ENCODE assay signal across 11 mouse cellular contexts in the genomic region with DNA sequence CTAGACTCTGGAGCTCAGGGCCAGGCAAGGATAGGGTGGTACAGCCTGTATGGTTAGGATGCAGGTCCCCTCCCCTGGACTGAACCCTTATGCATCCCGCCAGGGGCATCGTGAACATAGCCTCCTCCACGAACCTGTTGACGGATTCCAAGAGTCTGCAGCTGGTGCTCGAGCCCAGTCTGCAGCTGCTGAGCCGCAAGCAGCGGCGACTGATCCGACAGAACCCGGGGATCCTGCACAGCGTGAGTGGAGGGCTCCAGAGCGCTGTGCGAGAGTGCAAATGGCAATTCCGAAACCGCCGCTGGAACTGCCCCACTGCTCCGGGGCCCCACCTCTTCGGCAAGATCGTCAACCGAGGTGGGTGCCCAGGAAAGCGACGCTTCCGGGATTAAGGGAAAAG. TPM values are rescaled to one million over a fixed set of nuclear protein-coding genes. Genes with fewer than 3 reads are reported as not detected.
A peak's percentile ranks its signal among the peaks of the same experiment; 100 is the strongest.
DNase-seq lines count a peak whose midpoint lies in the region; ATAC-seq lines count a peak whose summit lies in the region.
"Had no signal": no experiment of that assay in that cellular context is flagged by ENCODE, and none has a peak within 500 bp of the region (broad histone marks: within the 10 kb centered on the region; RNA-seq: fewer than 3 reads in every experiment).

No protein-coding gene starts in this region.

- no peak overlapping the region for H3K27ac ChIP-seq in heart, embryonic 15.5 days
- peak overlapping the region; percentile 4; the same call in 1 of the 2 replicates for H3K27ac ChIP-seq in hindbrain, embryonic 10.5 days
- no peak overlapping the region for H3K27ac ChIP-seq in midbrain, embryonic 14.5 days (replicated peaks; ENCODE audit: low read depth, low read length)

- H3K4me3 ChIP-seq in heart, embryonic 15.5 days, result peak overlapping the region; percentile 35
- peak overlapping the region; percentile 45 for H3K4me3 ChIP-seq in hindbrain, embryonic 10.5 days
- peak overlapping the region; percentile 14 for H3K4me3 ChIP-seq in midbrain, embryonic 14.5 days (replicated peaks; ENCODE audit: low read depth, low read length)

- H3K9me3 ChIP-seq in heart, embryonic 15.5 days (replicated peaks), result no peaks in the 10 kb centered on the region
- H3K9me3 ChIP-seq in hindbrain, embryonic 10.5 days, result peaks cover 1% of the 10 kb centered on the region; the same call in 1 of the 2 replicates
- H3K9me3 ChIP-seq in midbrain, embryonic 14.5 days (ENCODE audit: control insufficient read depth, low read length), result 0 out of 2 replicates have a peak, but pooled peaks cover 2% of the 10 kb centered on the region

- WGBS in heart, embryonic 15.5 days, result under 1% methylated on average over 23 of the region's 23 CpGs
- WGBS in hindbrain, embryonic 10.5 days, result under 1% methylated on average over 23 of the region's 23 CpGs
- WGBS in midbrain, embryonic 14.5 days, result under 1% methylated on average over 23 of the region's 23 CpGs

- peak overlapping the region; percentile 2; the same call in 1 of the 2 replicates for H3K9ac ChIP-seq in heart, embryonic 15.5 days
- peak overlapping the region; percentile 23; the same call in 1 of the 2 replicates for H3K9ac ChIP-seq in midbrain, embryonic 14.5 days (replicated peaks; ENCODE audit: low read length)

- H3K27me3 ChIP-seq in heart, embryonic 15.5 days, result peaks cover 97% of the 10 kb centered on the region
- peaks cover 100% of the 10 kb centered on the region for H3K27me3 ChIP-seq in hindbrain, embryonic 10.5 days (ENCODE audit: insufficient read depth, poor library complexity, severe bottlenecking)
- H3K27me3 ChIP-seq in midbrain, embryonic 14.5 days (ENCODE audit: control insufficient read depth, insufficient read depth, low read length), result peaks cover 94% of the 10 kb centered on the region

- no peak for DNase-seq in heart, postnatal 4 days
- DNase-seq in ZHBTc4 (ENCODE audit: low read depth, low spot score), result peak; percentile 48
- no peak for DNase-seq in hindbrain, embryonic 10.5 days (ENCODE audit: low spot score)
- DNase-seq in midbrain, embryonic 14.5 days, result peak; percentile 34
- DNase-seq in ovary, adult 18-20 months (ENCODE audit: low spot score), result no peak
- no peak for DNase-seq in right cerebral cortex, postnatal 10 days (ENCODE audit: low spot score in 2 of 2)
- no peak for DNase-seq in T-cell, adult 2 months (ENCODE audit: low spot score)
- DNase-seq: cerebellum, adult 18-20 months had no signal

- H3K4me2 ChIP-seq in heart, embryonic 15.5 days, result peak overlapping the region; percentile 60
- H3K4me2 ChIP-seq in midbrain, embryonic 14.5 days (ENCODE audit: low read length), result peak overlapping the region; percentile 25; the same call in 1 of the 2 replicates

- H3K36me3 ChIP-seq in heart, embryonic 15.5 days, result no peaks in the 10 kb centered on the region
- H3K36me3 ChIP-seq in hindbrain, embryonic 10.5 days, result no peaks in the 10 kb centered on the region
- no peaks in the 10 kb centered on the region for H3K36me3 ChIP-seq in midbrain, embryonic 14.5 days (ENCODE audit: control insufficient read depth, insufficient read depth, low read length)

- ATAC-seq in heart, embryonic 15.5 days (replicated peaks; ENCODE audit: insufficient number of reproducible peaks, insufficient read depth, low FRiP score, low read depth), result no peak
- no peak for ATAC-seq in midbrain, embryonic 14.5 days (ENCODE audit: low FRiP score, low TSS enrichment)

- H3K4me1 ChIP-seq in heart, embryonic 15.5 days (replicated peaks), result peaks cover 41% of the 10 kb centered on the region
- H3K4me1 ChIP-seq in hindbrain, embryonic 10.5 days (replicated peaks), result peaks cover 57% of the 10 kb centered on the region
- 0 out of 2 replicates have a peak, but pooled peaks cover 5% of the 10 kb centered on the region for H3K4me1 ChIP-seq in midbrain, embryonic 14.5 days (ENCODE audit: control insufficient read depth, insufficient read depth, low read length)

RNA-seq across cellular contexts. Expression of a gene that starts 1.1 kb away (rescaled TPM):
- not detected in 2 replicates for polyA plus RNA-seq in heart, embryonic 15.5 days (2015; fragmentation: Nextera tagmentation; extraction: Ambion mirVana)
- total RNA-seq in heart, postnatal 4 days (2021), result not detected
- 13.7 and 13.8 TPM in 2 replicates for polyA plus RNA-seq in hindbrain, embryonic 10.5 days (2016; fragmentation: Nextera tagmentation; extraction: Ambion mirVana)
- 1.3 and 4.1 TPM in 2 replicates for polyA plus RNA-seq in midbrain, embryonic 14.5 days (2014; fragmentation: Nextera tagmentation; extraction: Ambion mirVana)
- total RNA-seq: granulocyte monocyte progenitor cell, adult 5-6 weeks; liver, adult 2 months had no signal
- polyA plus RNA-seq: liver, adult 2 months had no signal

RNA-seq across cellular contexts. Expression of a gene that starts 12.8 kb away (rescaled TPM):
- 0.46 TPM in 1 of 2 replicates, not detected in the other for polyA plus RNA-seq in heart, embryonic 15.5 days (2015; fragmentation: Nextera tagmentation; extraction: Ambion mirVana)
- total RNA-seq in heart, postnatal 4 days (2021), result under 1 TPM; 0.36 to 0.50 TPM
- 0.21 and 0.44 TPM in 2 replicates for polyA plus RNA-seq in hindbrain, embryonic 10.5 days (2016; fragmentation: Nextera tagmentation; extraction: Ambion mirVana)
- not detected in 2 replicates for polyA plus RNA-seq in midbrain, embryonic 14.5 days (2014; fragmentation: Nextera tagmentation; extraction: Ambion mirVana)
- total RNA-seq: liver, adult 2 months had no signal
- polyA plus RNA-seq: liver, adult 2 months had no signal

RNA-seq across cellular contexts. Expression of a gene that starts 18.5 kb away (rescaled TPM):
- polyA plus RNA-seq in heart, embryonic 15.5 days (2015; fragmentation: Nextera tagmentation; extraction: Ambion mirVana), result 0.32 and 0.66 TPM in 2 replicates
- 1 to 10 TPM in 1 of 2 experiments, under 1 TPM in 1; 0.93 to 1.2 TPM for total RNA-seq in heart, postnatal 4 days (2021)
- polyA plus RNA-seq in hindbrain, embryonic 10.5 days (2016; fragmentation: Nextera tagmentation; extraction: Ambion mirVana), result 0.21 and 0.56 TPM in 2 replicates
- polyA plus RNA-seq in midbrain, embryonic 14.5 days (2014; fragmentation: Nextera tagmentation; extraction: Ambion mirVana), result 0.57 and 0.66 TPM in 2 replicates
- total RNA-seq: granulocyte monocyte progenitor cell, adult 5-6 weeks; liver, adult 2 months had no signal
- polyA plus RNA-seq: liver, adult 2 months had no signal

RNA-seq across cellular contexts. Expression of a gene that starts 27.7 kb away (rescaled TPM):
- polyA plus RNA-seq in heart, embryonic 15.5 days (2015; fragmentation: Nextera tagmentation; extraction: Ambion mirVana), result 29.5 and 41.5 TPM in 2 replicates
- 10 to 100 TPM; 40.9 to 43.7 TPM for total RNA-seq in heart, postnatal 4 days (2021)
- polyA plus RNA-seq in hindbrain, embryonic 10.5 days (2016; fragmentation: Nextera tagmentation; extraction: Ambion mirVana), result 42.6 and 45.1 TPM in 2 replicates
- polyA plus RNA-seq in midbrain, embryonic 14.5 days (2014; fragmentation: Nextera tagmentation; extraction: Ambion mirVana), result 57.5 and 63.3 TPM in 2 replicates

RNA-seq across cellular contexts. Expression of a gene that starts 40.6 kb away (rescaled TPM):
- 93.5 and 100 TPM in 2 replicates for polyA plus RNA-seq in heart, embryonic 15.5 days (2015; fragmentation: Nextera tagmentation; extraction: Ambion mirVana)
- total RNA-seq in heart, postnatal 4 days (2021), result 10 to 100 TPM; 88.9 to 89.3 TPM
- polyA plus RNA-seq in hindbrain, embryonic 10.5 days (2016; fragmentation: Nextera tagmentation; extraction: Ambion mirVana), result 88.7 and 89.0 TPM in 2 replicates
- 56.5 and 72.8 TPM in 2 replicates for polyA plus RNA-seq in midbrain, embryonic 14.5 days (2014; fragmentation: Nextera tagmentation; extraction: Ambion mirVana)

Comparison
In these comparisons a context has a peak if more than half of its experiments do, and no peak if none do; other contexts are left out.
1. DNase-seq: peak in ZHBTc4 (single experiment) and midbrain, embryonic 14.5 days (single experiment); none in heart, postnatal 4 days (single experiment), hindbrain, embryonic 10.5 days (single experiment), ovary, adult 18-20 months (single experiment), right cerebral cortex, postnatal 10 days (0 of 2) and T-cell, adult 2 months (single experiment).
2. Peak in every context shown above with its lines, with median percentiles within 50 percentile points of each other: H3K4me3 ChIP-seq.